Mouse (Mus musculus): ENCODE measurements around the gene Arcn1.

Gene Arcn1

GRCm38 (mm10) chr9:44691671-44692520 is 75.7 kb downstream of the Arcn1 start:
- DNase-seq (ENCODE audit: low read depth in 1 of 2, low spot score in 2 of 2): no peak

All from monocyte, adult 2 months (primary cell).